Mouse (Mus musculus): Measurements from ENCODE around the gene 1700013G24Rik. TPM values are rescaled to one million over a fixed set of nuclear protein-coding genes. Genes with fewer than 3 reads are reported as not detected.

Gene 1700013G24Rik
- polyA plus RNA-seq, 1 experiment = not detected

- H3K27ac ChIP-seq (ENCODE audit: insufficient read depth, low read length) = no peak overlapping the region
- no peaks in the 10 kb centered on the region for H3K4me1 ChIP-seq (ENCODE audit: control insufficient read depth, insufficient read depth, low read length)
- no peak for TF ChIP-seq CTCF (IDR thresholded peaks at IDR 0.05; ENCODE audit: extremely low read depth, insufficient read depth, low read length)
- no peak for TF ChIP-seq POLR2A (IDR thresholded peaks at IDR 0.05; ENCODE audit: extremely low read depth, insufficient read depth, low read length)
- H3K4me3 ChIP-seq (ENCODE audit: insufficient read depth, low read length) = no peak overlapping the region
Observed at GRCm38 (mm10) chr4:137438842-137439241, 14.2 kb upstream of the 1700013G24Rik start.

- H3K4me3 ChIP-seq (ENCODE audit: insufficient read depth, low read length) = no peak overlapping the region
- no peak for TF ChIP-seq POLR2A (IDR thresholded peaks at IDR 0.05; ENCODE audit: extremely low read depth, insufficient read depth, low read length)
- no peak for TF ChIP-seq CTCF (IDR thresholded peaks at IDR 0.05; ENCODE audit: extremely low read depth, insufficient read depth, low read length)
- H3K4me1 ChIP-seq (ENCODE audit: control insufficient read depth, insufficient read depth, low read length) = no peaks in the 10 kb centered on the region
- H3K27ac ChIP-seq (ENCODE audit: insufficient read depth, low read length) = no peak overlapping the region
Observed at GRCm38 (mm10) chr4:137441332-137441731, 11.8 kb upstream of the 1700013G24Rik start.

- no peak overlapping the region for H3K4me3 ChIP-seq (ENCODE audit: insufficient read depth, low read length)
Observed at GRCm38 (mm10) chr4:137443625-137444024, 9.5 kb upstream of the 1700013G24Rik start.

GRCm38 (mm10) chr4:137445881-137446280, 7.2 kb upstream of the 1700013G24Rik start:
- Histone ChIP-seq H3K4me3 (ENCODE audit: insufficient read depth, low read length) (no peak overlapping the region), H3K27ac (ENCODE audit: insufficient read depth, low read length) (no peak overlapping the region), H3K4me1 (ENCODE audit: control insufficient read depth, insufficient read depth, low read length) (0 out of 2 replicates have a peak, but pooled peaks cover 3% of the 10 kb centered on the region)
- TF ChIP-seq CTCF (IDR thresholded peaks at IDR 0.05; ENCODE audit: extremely low read depth, insufficient read depth, low read length) = no peak
- TF ChIP-seq POLR2A (IDR thresholded peaks at IDR 0.05; ENCODE audit: extremely low read depth, insufficient read depth, low read length) = no peak

More at GRCm38 (mm10) chr4:137443625-137444024, 9.5 kb upstream of the 1700013G24Rik start:
- Histone ChIP-seq H3K27ac (ENCODE audit: insufficient read depth, low read length) (no peak overlapping the region), H3K4me1 (ENCODE audit: control insufficient read depth, insufficient read depth, low read length) (0 out of 2 replicates have a peak, but pooled peaks cover 3% of the 10 kb centered on the region)
- TF ChIP-seq CTCF (IDR thresholded peaks at IDR 0.05; ENCODE audit: extremely low read depth, insufficient read depth, low read length) (peak; percentile 87), POLR2A (IDR thresholded peaks at IDR 0.05; ENCODE audit: extremely low read depth, insufficient read depth, low read length) (no peak)

- Histone ChIP-seq H3K4me3 (ENCODE audit: insufficient read depth, low read length) (no peak overlapping the region), H3K27ac (ENCODE audit: insufficient read depth, low read length) (no peak overlapping the region), H3K4me1 (ENCODE audit: control insufficient read depth, insufficient read depth, low read length) (0 out of 2 replicates have a peak, but pooled peaks cover 3% of the 10 kb centered on the region)
- no peak for TF ChIP-seq CTCF (IDR thresholded peaks at IDR 0.05; ENCODE audit: extremely low read depth, insufficient read depth, low read length)
Observed at GRCm38 (mm10) chr4:137447363-137448196, 5.5 kb upstream of the 1700013G24Rik start.

GRCm38 (mm10) chr4:137448197-137448596, 4.9 kb upstream of the 1700013G24Rik start:
- Histone ChIP-seq H3K27ac (ENCODE audit: insufficient read depth, low read length) (no peak overlapping the region), H3K4me1 (ENCODE audit: control insufficient read depth, insufficient read depth, low read length) (0 out of 2 replicates have a peak, but pooled peaks cover 3% of the 10 kb centered on the region), H3K4me3 (ENCODE audit: insufficient read depth, low read length) (no peak overlapping the region)
- TF ChIP-seq POLR2A (IDR thresholded peaks at IDR 0.05; ENCODE audit: extremely low read depth, insufficient read depth, low read length) = no peak
- no peak for TF ChIP-seq CTCF (IDR thresholded peaks at IDR 0.05; ENCODE audit: extremely low read depth, insufficient read depth, low read length)

GRCm38 (mm10) chr4:137448641-137449040, 4.4 kb upstream of the 1700013G24Rik start:
- no peak overlapping the region for H3K27ac ChIP-seq (ENCODE audit: insufficient read depth, low read length)
- no peak overlapping the region for H3K4me3 ChIP-seq (ENCODE audit: insufficient read depth, low read length)
- no peak for TF ChIP-seq CTCF (IDR thresholded peaks at IDR 0.05; ENCODE audit: extremely low read depth, insufficient read depth, low read length)
- no peak for TF ChIP-seq POLR2A (IDR thresholded peaks at IDR 0.05; ENCODE audit: extremely low read depth, insufficient read depth, low read length)
- H3K4me1 ChIP-seq (ENCODE audit: control insufficient read depth, insufficient read depth, low read length) = 0 out of 2 replicates have a peak, but pooled peaks cover 3% of the 10 kb centered on the region

- Histone ChIP-seq H3K4me3 (ENCODE audit: insufficient read depth, low read length) (no peak overlapping the region), H3K4me1 (ENCODE audit: control insufficient read depth, insufficient read depth, low read length) (0 out of 2 replicates have a peak, but pooled peaks cover 3% of the 10 kb centered on the region), H3K27ac (ENCODE audit: insufficient read depth, low read length) (no peak overlapping the region)
- TF ChIP-seq POLR2A (IDR thresholded peaks at IDR 0.05; ENCODE audit: extremely low read depth, insufficient read depth, low read length) = no peak
Observed at GRCm38 (mm10) chr4:137449132-137449531, 4.0 kb upstream of the 1700013G24Rik start.

- TF ChIP-seq CTCF (IDR thresholded peaks at IDR 0.05; ENCODE audit: extremely low read depth, insufficient read depth, low read length) = no peak
- no peak for TF ChIP-seq POLR2A (IDR thresholded peaks at IDR 0.05; ENCODE audit: extremely low read depth, insufficient read depth, low read length)
- H3K4me3 ChIP-seq (ENCODE audit: insufficient read depth, low read length) = no peak overlapping the region
- H3K27ac ChIP-seq (ENCODE audit: insufficient read depth, low read length) = no peak overlapping the region
- H3K4me1 ChIP-seq (ENCODE audit: control insufficient read depth, insufficient read depth, low read length) = 0 out of 2 replicates have a peak, but pooled peaks cover 3% of the 10 kb centered on the region
Observed at GRCm38 (mm10) chr4:137449715-137450114, 3.4 kb upstream of the 1700013G24Rik start.

- 0 out of 2 replicates have a peak, but pooled peaks cover 3% of the 10 kb centered on the region for H3K4me1 ChIP-seq (ENCODE audit: control insufficient read depth, insufficient read depth, low read length)
- no peak overlapping the region for H3K27ac ChIP-seq (ENCODE audit: insufficient read depth, low read length)
- H3K4me3 ChIP-seq (ENCODE audit: insufficient read depth, low read length) = no peak overlapping the region
- no peak for TF ChIP-seq CTCF (IDR thresholded peaks at IDR 0.05; ENCODE audit: extremely low read depth, insufficient read depth, low read length)
Observed at GRCm38 (mm10) chr4:137452190-137452589, 894 bp upstream of the 1700013G24Rik start.

Measured in cortical plate, adult 2 months (tissue).